Mouse (Mus musculus): ENCODE data around the gene Habp2.

DNA sequence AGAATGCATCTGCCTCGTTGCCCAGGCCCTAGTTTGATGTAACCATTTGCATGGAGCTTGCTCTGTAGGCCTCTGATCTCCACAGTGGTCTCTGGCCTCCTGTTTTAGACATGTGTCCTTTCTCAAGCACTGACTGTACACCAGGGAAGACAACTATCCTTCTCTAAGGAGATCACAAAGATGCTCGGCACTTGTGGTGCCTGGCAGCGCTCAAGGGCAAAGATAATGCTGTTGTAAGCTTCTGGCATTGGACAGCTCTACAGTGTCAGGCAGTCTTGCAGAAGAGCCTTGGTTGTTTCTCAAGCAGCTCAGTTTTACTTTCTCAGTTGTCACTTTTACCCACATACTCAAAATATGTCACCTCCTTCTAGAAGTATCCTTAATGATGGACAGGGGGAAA is 29.6 kb downstream of the Habp2 start:
- TF ChIP-seq POLR2A (IDR thresholded peaks at IDR 0.05; ENCODE audit: borderline replicate concordance, extremely low read depth, low read depth, low read length) (no peak), CTCF (IDR thresholded peaks at IDR 0.05; ENCODE audit: insufficient read depth, low read length) (no peak)
